ENCODE assay signal across 26 mouse cellular contexts in the genomic region with DNA sequence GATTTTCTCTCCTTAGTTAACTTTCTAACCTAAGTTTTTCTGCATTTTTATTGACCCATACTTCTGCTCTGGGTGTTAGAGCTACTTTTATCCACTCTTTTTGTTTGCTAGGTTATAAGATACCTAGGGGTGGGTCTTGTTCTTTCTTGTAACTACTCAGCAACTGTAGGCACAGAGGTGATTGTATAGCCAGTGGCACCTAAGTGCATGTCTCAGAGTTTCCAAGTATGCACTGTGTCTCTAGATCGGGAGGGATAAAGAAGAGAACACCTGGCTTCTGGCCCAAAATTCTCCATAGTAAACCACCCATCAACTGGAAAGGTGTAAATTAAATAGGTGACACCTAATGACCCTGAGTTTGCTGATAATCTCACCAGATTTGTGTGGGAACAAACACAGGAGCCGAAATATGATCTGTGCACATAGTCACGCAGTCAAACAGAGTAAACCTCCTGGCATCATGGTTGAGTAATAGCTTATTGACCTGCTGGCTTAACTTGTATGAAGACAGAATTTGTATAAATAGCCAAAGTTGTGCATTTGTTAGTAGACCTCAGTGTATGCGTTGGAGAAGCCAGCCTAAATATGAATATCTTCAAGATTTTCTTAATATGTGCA. TPM values are rescaled to one million over a fixed set of nuclear protein-coding genes. Genes with fewer than 3 reads are reported as not detected.
A peak's percentile ranks its signal among the peaks of the same experiment; 100 is the strongest.
DNase-seq lines count a peak whose midpoint lies in the region; ATAC-seq and TF ChIP-seq lines count a peak whose summit lies in the region.
"Had no signal": no experiment of that assay in that cellular context is flagged by ENCODE, and none has a peak within 500 bp of the region (broad histone marks: within the 10 kb centered on the region; RNA-seq: fewer than 3 reads in every experiment).

A gene (plus strand): TSS at position 568 of the 618 bp plus-strand sequence.

- 76% methylated on average over 4 of the region's 4 CpGs for WGBS in embryonic facial prominence, embryonic 14.5 days
- 79% methylated on average over 4 of the region's 4 CpGs for WGBS in embryonic facial prominence, embryonic 10.5 days
- WGBS in stomach, embryonic 14.5 days, result 55% methylated on average over 4 of the region's 4 CpGs
- WGBS in stomach, postnatal 0 days, result 44% methylated on average over 4 of the region's 4 CpGs
- WGBS in stomach, embryonic 15.5 days, result 53% methylated on average over 4 of the region's 4 CpGs

- intact Hi-C loops in gastrocnemius, adult 2 months (cut with DNase I), result no loop called here

- no peaks in the 10 kb centered on the region for H3K27me3 ChIP-seq in embryonic facial prominence, embryonic 14.5 days (replicated peaks; ENCODE audit: control insufficient read depth, insufficient read depth, low read length)
- no peaks in the 10 kb centered on the region for H3K27me3 ChIP-seq in embryonic facial prominence, embryonic 10.5 days (replicated peaks; ENCODE audit: low read depth, poor library complexity, severe bottlenecking)
- H3K27me3 ChIP-seq in stomach, embryonic 14.5 days (ENCODE audit: control insufficient read depth, insufficient read depth, low read length), result no peaks in the 10 kb centered on the region
- no peaks in the 10 kb centered on the region for H3K27me3 ChIP-seq in stomach, postnatal 0 days (ENCODE audit: control insufficient read depth, insufficient read depth, low read length)
- no peaks in the 10 kb centered on the region for H3K27me3 ChIP-seq in stomach, embryonic 15.5 days (replicated peaks)
- H3K27me3 ChIP-seq: CH12.LX had no signal

- H3K4me3 ChIP-seq in embryonic facial prominence, embryonic 14.5 days (ENCODE audit: low read depth, low read length), result no peak within 1 kb of the TSS
- no peak within 1 kb of the TSS for H3K4me3 ChIP-seq in embryonic facial prominence, embryonic 10.5 days
- no peak within 1 kb of the TSS for H3K4me3 ChIP-seq in stomach, embryonic 14.5 days (ENCODE audit: low read depth, low read length)
- H3K4me3 ChIP-seq in stomach, postnatal 0 days (ENCODE audit: low read depth, low read length), result no peak within 1 kb of the TSS
- H3K4me3 ChIP-seq in stomach, embryonic 15.5 days (replicated peaks), result no peak within 1 kb of the TSS
- no peak within 1 kb of the TSS for H3K4me3 ChIP-seq in gastrocnemius, adult 2 months

- TF ChIP-seq EP300 in stomach, postnatal 0 days (optimal IDR thresholded peaks at IDR 0.05), result no peak

- peak; percentile 29 for DNase-seq in embryonic facial prominence, embryonic 14.5 days (ENCODE audit: low spot score)
- DNase-seq in embryonic facial prominence, embryonic 10.5 days (ENCODE audit: low spot score), result no peak
- no peak for DNase-seq in stomach, postnatal 0 days (ENCODE audit: low spot score)
- DNase-seq in gastrocnemius, adult 2 months, result no peak
- DNase-seq: adrenal gland, adult 2 months; adrenal gland, adult 8-10 months; adrenal gland, postnatal 10 days; adrenal gland, postnatal 14 days; adrenal gland, postnatal 25 days; adrenal gland, postnatal 36 days; B cell, adult 2 months; cerebellum, adult 11 months; cerebellum, adult 11-12 months; cerebellum, adult 18-20 months had no signal

- no peak within 1 kb of the TSS for H3K27ac ChIP-seq in embryonic facial prominence, embryonic 14.5 days (replicated peaks; ENCODE audit: low read depth, low read length)
- no peak within 1 kb of the TSS for H3K27ac ChIP-seq in embryonic facial prominence, embryonic 10.5 days (replicated peaks)
- no peak within 1 kb of the TSS for H3K27ac ChIP-seq in stomach, embryonic 14.5 days (ENCODE audit: low read length)
- H3K27ac ChIP-seq in stomach, postnatal 0 days (replicated peaks), result no peak within 1 kb of the TSS
- H3K27ac ChIP-seq in stomach, embryonic 15.5 days, result no peak within 1 kb of the TSS
- no peak within 1 kb of the TSS for H3K27ac ChIP-seq in gastrocnemius, adult 2 months

- no peaks in the 10 kb centered on the region for H3K9me3 ChIP-seq in embryonic facial prominence, embryonic 14.5 days (ENCODE audit: control insufficient read depth, low read length)
- H3K9me3 ChIP-seq in embryonic facial prominence, embryonic 10.5 days, result no peaks in the 10 kb centered on the region
- no peaks in the 10 kb centered on the region for H3K9me3 ChIP-seq in stomach, embryonic 14.5 days (ENCODE audit: control insufficient read depth, low read depth, low read length)
- H3K9me3 ChIP-seq in stomach, postnatal 0 days (ENCODE audit: control insufficient read depth, low read length), result no peaks in the 10 kb centered on the region
- H3K9me3 ChIP-seq in stomach, embryonic 15.5 days, result no peaks in the 10 kb centered on the region
- H3K9me3 ChIP-seq: G1E had no signal

- no peak for TF ChIP-seq CTCF in stomach, postnatal 0 days (IDR thresholded peaks at IDR 0.05; ENCODE audit: low read depth)
- TF ChIP-seq CTCF in gastrocnemius, adult 2 months (IDR thresholded peaks at IDR 0.05), result no peak

- H3K4me2 ChIP-seq in embryonic facial prominence, embryonic 14.5 days (ENCODE audit: low read depth, low read length), result no peak within 1 kb of the TSS
- H3K4me2 ChIP-seq in stomach, embryonic 14.5 days (replicated peaks; ENCODE audit: low read depth, low read length), result no peak within 1 kb of the TSS
- H3K4me2 ChIP-seq in stomach, postnatal 0 days (replicated peaks; ENCODE audit: low read depth), result no peak within 1 kb of the TSS
- no peak within 1 kb of the TSS for H3K4me2 ChIP-seq in stomach, embryonic 15.5 days

- no peak within 1 kb of the TSS for H3K9ac ChIP-seq in embryonic facial prominence, embryonic 14.5 days (ENCODE audit: low read depth, low read length)
- H3K9ac ChIP-seq in stomach, embryonic 14.5 days (replicated peaks; ENCODE audit: low read depth, low read length), result no peak within 1 kb of the TSS
- no peak within 1 kb of the TSS for H3K9ac ChIP-seq in stomach, postnatal 0 days (ENCODE audit: low read length)
- H3K9ac ChIP-seq in stomach, embryonic 15.5 days, result no peak within 1 kb of the TSS

- H3K4me1 ChIP-seq in embryonic facial prominence, embryonic 14.5 days (ENCODE audit: control insufficient read depth, insufficient read depth, low read length), result no peaks in the 10 kb centered on the region
- no peaks in the 10 kb centered on the region for H3K4me1 ChIP-seq in embryonic facial prominence, embryonic 10.5 days
- no peaks in the 10 kb centered on the region for H3K4me1 ChIP-seq in stomach, embryonic 14.5 days (ENCODE audit: control insufficient read depth, insufficient read depth, low read length)
- no peaks in the 10 kb centered on the region for H3K4me1 ChIP-seq in stomach, postnatal 0 days (replicated peaks; ENCODE audit: control insufficient read depth, insufficient read depth)
- no peaks in the 10 kb centered on the region for H3K4me1 ChIP-seq in stomach, embryonic 15.5 days

- no peaks in the 10 kb centered on the region for H3K36me3 ChIP-seq in embryonic facial prominence, embryonic 14.5 days (ENCODE audit: control insufficient read depth, insufficient read depth, low read length)
- no peaks in the 10 kb centered on the region for H3K36me3 ChIP-seq in embryonic facial prominence, embryonic 10.5 days (replicated peaks)
- H3K36me3 ChIP-seq in stomach, embryonic 14.5 days (ENCODE audit: control insufficient read depth, insufficient read depth, low read length), result no peaks in the 10 kb centered on the region
- H3K36me3 ChIP-seq in stomach, postnatal 0 days (ENCODE audit: control insufficient read depth, insufficient read depth, low read length), result no peaks in the 10 kb centered on the region
- H3K36me3 ChIP-seq in stomach, embryonic 15.5 days, result no peaks in the 10 kb centered on the region
- H3K36me3 ChIP-seq: G1E had no signal

- ATAC-seq in embryonic facial prominence, embryonic 14.5 days (ENCODE audit: low read depth), result peak; percentile 72; the same call in 1 of the 2 replicates
- 0 out of 2 replicates have a peak, but pooled peaks have one; percentile 42 for ATAC-seq in stomach, embryonic 14.5 days (ENCODE audit: insufficient number of reproducible peaks, insufficient read depth, low FRiP score, low read depth)
- no peak for ATAC-seq in stomach, postnatal 0 days (ENCODE audit: low FRiP score, low TSS enrichment)
- peak; percentile 58; the same call in 1 of the 2 replicates for ATAC-seq in stomach, embryonic 15.5 days (ENCODE audit: insufficient read depth, low FRiP score, low read depth)
- ATAC-seq: activated CD4-positive, CD25-positive, alpha-beta regulatory T cell, adult 4 months; CD4-positive, CD25-positive, alpha-beta regulatory T cell, adult 4 months; Patski had no signal

RNA-seq across cellular contexts. Expression of the gene that starts here (rescaled TPM):
- polyA plus RNA-seq in embryonic facial prominence, embryonic 14.5 days (2014; fragmentation: Nextera tagmentation; extraction: Ambion mirVana), result 0.07 and 0.58 TPM in 2 replicates
- 0.05 TPM in 1 of 2 replicates, not detected in the other for polyA plus RNA-seq in embryonic facial prominence, embryonic 10.5 days (2016; fragmentation: Nextera tagmentation; extraction: Ambion mirVana)
- 0.24 TPM in 1 of 2 replicates, not detected in the other for polyA plus RNA-seq in stomach, embryonic 14.5 days (2014; fragmentation: Nextera tagmentation; extraction: Ambion mirVana)
- not detected in 2 replicates for polyA plus RNA-seq in stomach, postnatal 0 days (2015; fragmentation: Nextera tagmentation; extraction: Ambion mirVana)
- polyA plus RNA-seq in stomach, embryonic 15.5 days (2015; fragmentation: Nextera tagmentation; extraction: Ambion mirVana), result 0.26 and 0.67 TPM in 2 replicates
- not detected for total RNA-seq in gastrocnemius, adult 2 months (2021)
- total RNA-seq: adrenal gland, adult 18-20 months; adrenal gland, adult 2 months; adrenal gland, adult 8-10 months; adrenal gland, postnatal 10 days; adrenal gland, postnatal 14 days; adrenal gland, postnatal 25 days; adrenal gland, postnatal 36 days; adrenal gland, postnatal 4 days; CH12.LX; ES-E14; G1E; MEL had no signal
- polyA plus RNA-seq: activated CD4-positive, CD25-positive, alpha-beta regulatory T cell, adult 4 months; adrenal gland, adult 2 months; brain, embryonic 14.5 days; CD4-positive, CD25-positive, alpha-beta regulatory T cell, adult 4 months; G1E; Patski had no signal

Comparison
In these comparisons a context has a peak if more than half of its experiments do, and no peak if none do; other contexts are left out.
1. Peak in DNase-seq and ATAC-seq in embryonic facial prominence, embryonic 14.5 days; RNA of the gene not detected or under 1 TPM.
2. Peak in ATAC-seq in stomach, embryonic 14.5 days; RNA of the gene not detected or under 1 TPM.
3. Peak in ATAC-seq in stomach, embryonic 15.5 days; RNA of the gene not detected or under 1 TPM.